Mouse (Mus musculus) thymus, postnatal 10 days (tissue): ENCODE measurements around the gene Inppl1.

Experiments
- DNase-seq, 2 experiments: peaks; one replicate each; pipeline ENCODE4 v3.0.0; 2021; ENCODE audit warnings: low spot score in 2 of 2

The Inppl1 gene

DNA sequence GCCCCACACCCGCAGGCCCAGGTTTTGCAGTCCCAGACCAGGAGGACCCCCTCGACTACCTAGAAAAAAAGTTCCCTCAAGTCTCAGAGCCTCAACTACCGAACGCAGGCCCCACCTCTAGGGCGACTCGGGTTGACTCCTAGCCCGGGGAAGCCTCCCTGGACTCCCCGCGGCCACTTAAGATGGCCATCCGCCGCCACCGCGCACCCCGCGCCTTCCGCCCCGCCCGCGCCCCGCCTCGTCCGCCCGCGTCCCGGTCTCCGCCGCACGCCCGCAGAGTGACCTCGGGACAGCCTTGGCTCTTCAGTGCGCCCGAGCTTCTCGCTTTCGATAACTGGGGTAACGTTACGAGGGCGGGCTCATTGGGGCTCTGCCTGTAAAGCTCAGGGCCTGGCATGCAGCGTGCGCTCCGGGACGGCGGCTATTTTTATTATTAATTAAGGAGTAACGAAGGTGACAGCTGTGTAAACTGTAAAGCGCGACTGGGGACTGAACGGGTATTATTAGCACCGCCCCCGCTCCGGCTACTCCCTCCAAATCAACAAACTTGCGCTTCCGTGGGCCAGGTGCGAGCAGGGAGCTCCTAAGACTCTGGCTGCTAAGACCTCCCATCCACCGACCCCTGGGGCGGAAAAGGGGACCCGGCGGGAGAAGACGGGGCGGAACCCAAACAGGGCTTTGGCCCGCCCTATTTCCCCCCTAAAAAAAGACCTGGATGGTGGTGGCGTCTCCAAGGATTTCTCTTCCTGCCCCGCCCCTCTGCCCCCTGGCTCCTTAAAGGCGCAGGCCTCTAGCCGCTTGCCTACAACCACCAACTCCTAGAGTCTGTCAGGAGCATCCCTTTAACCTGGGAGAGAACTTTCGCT, at the start of gene Inppl1:
Inppl1 (minus strand) TSS at position 624 of the 866 bp plus-strand sequence.
- DNase-seq: peak in 1 of 2 experiments; percentile 15

DNA sequence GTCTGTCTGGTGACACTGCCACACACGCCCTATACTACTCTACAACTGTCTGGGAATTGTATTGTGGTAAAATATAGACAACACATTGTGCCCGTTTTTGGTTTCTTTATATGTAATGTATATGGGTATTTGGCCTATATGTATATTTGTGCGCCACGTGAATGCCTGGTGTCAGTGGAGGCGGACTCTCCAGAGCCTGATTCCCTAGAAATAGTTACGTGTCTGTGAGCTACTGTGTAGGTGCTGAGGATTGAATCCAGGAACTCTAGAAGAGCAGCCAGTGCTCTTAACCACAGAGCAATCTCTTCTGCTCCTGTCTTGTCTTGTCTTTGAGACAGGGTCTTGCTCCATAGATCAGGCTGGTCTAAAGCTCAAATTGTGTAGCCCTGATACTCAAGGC, 48.2 kb upstream of the Inppl1 start:
- no peak for DNase-seq

DNA sequence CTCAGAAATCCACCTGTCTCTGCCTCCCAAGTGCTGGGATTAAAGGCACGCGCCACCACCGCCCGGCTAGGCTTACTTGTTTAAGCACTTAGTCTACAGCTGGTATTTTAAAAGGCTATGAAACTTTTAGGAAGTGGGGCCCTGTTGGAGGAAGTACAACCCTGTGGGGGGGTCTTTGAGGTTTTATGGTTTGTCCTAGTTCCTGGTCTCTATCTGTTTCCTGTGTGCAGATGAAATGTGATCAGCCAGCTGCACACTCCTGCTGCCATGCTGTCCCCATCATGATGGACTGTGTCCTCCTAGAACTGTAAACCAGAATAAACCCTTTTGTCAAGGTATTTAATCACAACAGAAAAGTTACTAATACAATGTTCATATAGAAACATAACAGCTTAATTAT, 46.1 kb upstream of the Inppl1 start:
- no peak for DNase-seq

DNA sequence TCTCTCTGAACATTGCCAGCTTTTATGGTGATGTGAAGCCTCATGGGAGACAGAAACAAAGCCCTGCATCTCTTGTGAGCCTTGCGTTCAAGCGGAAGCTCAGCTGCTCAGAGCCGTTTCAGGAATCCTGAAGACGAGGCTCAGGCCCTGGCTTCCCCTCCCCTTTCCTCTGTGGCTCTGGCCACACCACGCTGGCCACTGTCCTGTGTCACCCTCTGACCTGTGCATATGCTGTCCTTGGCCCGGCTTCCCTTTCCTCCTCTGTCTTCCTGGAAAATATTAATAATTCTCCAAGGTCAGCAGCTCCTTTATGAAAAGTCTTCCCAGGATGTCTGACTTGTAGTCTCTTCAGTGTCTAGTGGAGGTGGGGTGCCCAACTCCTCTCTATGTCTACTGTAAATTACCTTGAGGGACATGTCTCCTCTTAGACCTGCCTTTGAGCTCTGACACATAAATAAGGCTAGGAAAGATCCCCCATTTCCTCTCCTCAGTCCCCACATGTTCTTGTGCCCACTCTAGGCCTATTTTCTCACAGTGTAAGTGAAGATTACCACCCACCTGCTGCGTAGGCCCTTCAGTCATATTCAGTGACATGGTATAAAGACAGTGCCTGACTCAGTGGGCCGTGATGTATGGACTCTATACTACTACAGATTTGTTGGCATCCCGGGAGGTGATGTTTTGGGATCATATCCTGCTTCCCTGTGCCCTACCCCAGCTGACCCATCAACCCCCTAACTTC, 44.6 kb upstream of the Inppl1 start:
- DNase-seq: no peak

DNA sequence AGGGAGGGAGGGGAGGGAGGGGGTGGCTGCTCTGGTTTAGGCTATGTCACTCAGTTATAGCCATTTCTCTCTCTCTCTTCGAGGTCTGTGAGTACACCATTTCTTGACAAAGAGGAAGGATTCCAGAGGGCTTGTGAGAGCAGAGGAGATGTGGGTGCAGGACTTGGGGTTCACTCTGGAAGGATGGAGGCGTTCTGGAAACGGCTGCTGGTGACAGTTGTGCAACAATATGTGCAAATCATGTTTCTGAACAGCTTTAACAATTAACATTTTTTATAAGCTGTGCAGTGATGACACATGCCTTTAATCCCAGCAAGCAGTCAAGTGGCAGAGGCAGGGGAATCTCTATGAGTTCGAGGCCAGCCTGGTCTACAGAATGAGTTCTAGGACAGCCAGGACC, 42.8 kb upstream of the Inppl1 start:
- DNase-seq: no peak

- no peak for DNase-seq
Observed at GRCm38 (mm10) chr7:101875978-101876377, 37.9 kb upstream of the Inppl1 start.

DNA sequence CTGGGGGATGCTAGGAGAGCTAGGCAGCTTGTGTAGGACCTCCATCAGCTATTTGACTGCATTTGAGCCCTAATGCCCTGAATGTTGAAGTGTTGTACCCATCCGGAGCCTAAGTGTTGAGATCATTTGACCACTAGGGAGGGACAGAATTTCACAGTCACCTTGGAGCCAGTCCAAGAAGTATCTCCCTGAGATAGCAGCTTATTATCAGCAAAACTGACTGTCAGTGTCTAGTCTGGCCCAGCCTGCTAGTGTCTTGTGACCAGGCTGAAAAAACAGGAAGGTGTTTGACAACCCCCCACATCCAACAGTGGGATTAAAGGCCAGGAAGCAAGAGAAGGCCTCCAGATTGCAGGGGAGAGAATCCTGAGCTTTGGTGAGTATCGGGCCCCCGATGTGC, 33.3 kb upstream of the Inppl1 start:
- DNase-seq: no peak

- DNase-seq: no peak
Observed at GRCm38 (mm10) chr7:101870629-101871028, 32.6 kb upstream of the Inppl1 start, which contains the start of gene Folr1. Gene Folr1 (minus strand): TSS chr7:101870788.

- DNase-seq: no peak
Observed at GRCm38 (mm10) chr7:101869163-101869500, 31.1 kb upstream of the Inppl1 start.

GRCm38 (mm10) chr7:101868241-101869162, 30.5 kb upstream of the Inppl1 start:
- DNase-seq: no peak

GRCm38 (mm10) chr7:101867482-101867881, 29.5 kb upstream of the Inppl1 start:
- DNase-seq: no peak

- no peak for DNase-seq
Observed at GRCm38 (mm10) chr7:101866491-101867265, 28.6 kb upstream of the Inppl1 start.

DNA sequence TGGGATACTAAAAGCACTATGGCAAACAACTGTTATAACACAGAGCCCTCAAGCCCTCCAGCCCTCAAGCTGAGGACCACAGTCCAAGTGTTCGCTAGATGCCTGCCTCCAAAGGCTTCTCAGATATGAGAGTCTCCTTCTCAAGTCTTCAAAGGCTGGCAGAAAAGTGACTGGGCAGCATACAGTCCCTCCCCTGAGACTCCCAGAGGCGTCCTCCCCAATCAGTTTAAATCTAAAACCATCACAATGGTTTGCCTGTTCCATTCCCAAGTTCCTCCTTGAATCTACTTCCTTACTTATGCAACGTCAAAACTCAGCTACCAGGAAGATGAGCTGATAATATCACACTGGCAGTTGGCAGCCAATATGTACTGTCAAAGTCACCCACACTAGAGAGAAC, 25.4 kb upstream of the Inppl1 start, which contains the start of gene Anapc15:
Anapc15 (plus strand) TSS at position 301 of the 400 bp plus-strand sequence.
- no peak for DNase-seq

DNA sequence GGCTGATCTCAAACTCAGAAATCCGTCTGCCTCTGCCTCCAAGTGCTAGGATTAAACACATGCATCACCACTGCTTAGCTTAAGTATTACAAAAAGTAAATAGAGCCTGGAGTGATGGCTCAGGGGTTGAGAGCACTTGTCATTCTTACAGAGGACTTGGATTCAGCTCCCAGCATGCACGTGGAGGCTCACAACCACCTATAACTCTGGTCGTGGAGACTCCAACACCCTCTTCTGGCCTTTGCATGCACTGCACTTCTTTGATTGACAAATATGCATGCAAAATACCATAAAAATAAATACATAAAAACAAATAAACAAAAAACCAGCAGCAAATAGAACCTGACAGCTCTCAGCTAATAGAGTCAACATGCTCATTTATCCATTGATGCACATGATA, 24.3 kb upstream of the Inppl1 start:
- DNase-seq: no peak

DNA sequence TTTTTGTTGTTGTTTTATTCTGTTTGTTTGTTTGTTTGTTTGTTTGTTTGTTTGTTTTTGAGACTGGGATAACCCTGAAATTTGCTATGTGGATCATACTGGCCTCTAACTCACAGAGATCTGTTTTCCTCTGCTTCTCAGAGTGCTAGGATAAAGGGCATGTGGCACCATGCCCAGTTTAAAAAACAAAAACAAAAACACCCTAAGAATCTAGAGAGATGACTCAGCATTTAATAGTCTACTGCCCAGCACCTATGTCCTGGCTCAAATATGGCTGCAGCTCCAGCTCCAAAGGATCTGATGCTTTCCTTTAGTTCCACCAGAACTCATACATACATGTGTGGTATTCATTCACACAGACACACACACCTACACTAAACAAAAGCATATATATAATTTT, 22.9 kb upstream of the Inppl1 start:
- DNase-seq: no peak

- no peak for DNase-seq
Observed at GRCm38 (mm10) chr7:101858362-101858761, 20.3 kb upstream of the Inppl1 start.

DNA sequence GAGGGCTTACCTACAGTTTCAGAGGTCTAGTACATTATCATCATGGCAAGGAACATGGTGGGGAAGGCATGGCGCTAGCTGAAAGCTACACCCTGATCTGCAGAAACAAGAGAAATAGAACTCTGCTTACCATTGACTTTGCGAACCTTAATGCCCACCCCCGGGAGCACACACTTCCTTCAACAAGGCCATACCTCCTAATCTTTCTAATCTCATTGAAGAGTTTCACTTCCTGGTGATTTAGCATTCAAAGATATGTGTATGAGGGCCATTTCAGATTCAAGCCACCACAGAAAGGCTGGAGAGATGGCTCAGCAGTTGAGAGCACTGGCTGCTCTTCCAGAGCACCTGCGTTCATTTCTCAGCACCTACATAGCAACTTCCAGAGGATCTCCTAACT, 19.1 kb upstream of the Inppl1 start, which contains the start of gene Folr2:
Folr2 (minus strand) TSS at position 101 of the 400 bp plus-strand sequence.
- no peak for DNase-seq

- DNase-seq: no peak
Observed at GRCm38 (mm10) chr7:101853816-101854215, 15.8 kb upstream of the Inppl1 start.

GRCm38 (mm10) chr7:101852846-101853245, 14.8 kb upstream of the Inppl1 start:
- no peak for DNase-seq

GRCm38 (mm10) chr7:101851689-101852088, 13.7 kb upstream of the Inppl1 start:
- no peak for DNase-seq

GRCm38 (mm10) chr7:101847934-101848333, 9.9 kb upstream of the Inppl1 start:
- DNase-seq: no peak
